Mouse (Mus musculus) heart, embryonic 14.5 days (tissue): Measurements from ENCODE around the gene Mast4. TPM values are rescaled to one million over a fixed set of nuclear protein-coding genes. Genes with fewer than 3 reads are reported as not detected.
A peak's percentile ranks its signal among the peaks of the same experiment; 100 is the strongest.

Source experiments
- ATAC-seq: fragments of 200-750 bp; cut with Nextera tagmentation; 2 replicates; pipeline ENCODE4 v1.8.0; 2017; ENCODE audit warnings: low read depth, moderate TSS enrichment; ENCODE audit not compliant: insufficient number of reproducible peaks, insufficient read depth, low FRiP score
- H3K27ac ChIP-seq, 2 experiments: fragments of 200-500 bp in 1 of 2; fragments of 300-500 bp in 1 of 2; sonication (generic) in 1 of 2; replicated peaks in 1 of 2; 2 replicates each; pipeline ENCODE4 v1.5.1; 2012 to 2014; ENCODE audit warnings: low read depth in 2 of 2, low read length in 2 of 2, control low read depth in 1 of 2, mild to moderate bottlenecking in 1 of 2, mixed read lengths in 1 of 2; ENCODE audit not compliant: control insufficient read depth in 1 of 2, insufficient read depth in 1 of 2
- H3K27me3 ChIP-seq: fragments of 300-500 bp; sonication (generic); 2 replicates; pipeline ENCODE4 v1.6.1; 2014; ENCODE audit warnings: mild to moderate bottlenecking, low read length, control low read depth; ENCODE audit not compliant: control insufficient read depth, insufficient read depth
- H3K36me3 ChIP-seq: fragments of 300-500 bp; sonication (generic); 2 replicates; pipeline ENCODE4 v1.6.1; 2014; ENCODE audit warnings: mild to moderate bottlenecking, control low read depth, low read length, mixed read lengths; ENCODE audit not compliant: control insufficient read depth, insufficient read depth
- H3K4me1 ChIP-seq, 2 experiments: fragments of 200-500 bp in 1 of 2; fragments of 300-500 bp in 1 of 2; sonication (generic) in 1 of 2; 2 replicates each; pipeline ENCODE4 v1.6.1; 2012 to 2014; ENCODE audit warnings: low read length in 2 of 2, control low read depth in 1 of 2, mixed read lengths in 1 of 2; ENCODE audit not compliant: control insufficient read depth in 2 of 2, insufficient read depth in 2 of 2
- H3K4me2 ChIP-seq: fragments of 300-500 bp; sonication (generic); 2 replicates; pipeline ENCODE4 v1.6.1; 2014; ENCODE audit warnings: mild to moderate bottlenecking, low read length
- H3K4me3 ChIP-seq, 2 experiments: fragments of 200-500 bp in 1 of 2; fragments of 300-500 bp in 1 of 2; sonication (generic) in 1 of 2; 2 replicates each; pipeline ENCODE4 v1.5.1; 2012 to 2014; ENCODE audit warnings: low read length in 2 of 2, mild to moderate bottlenecking in 2 of 2, control low read depth in 1 of 2, low read depth in 1 of 2, moderate library complexity in 1 of 2; ENCODE audit not compliant: control insufficient read depth in 1 of 2, insufficient read depth in 1 of 2
- H3K9ac ChIP-seq: fragments of 300-500 bp; sonication (generic); 2 replicates; pipeline ENCODE4 v1.6.1; 2014; ENCODE audit warnings: mild to moderate bottlenecking, low read length
- H3K9me3 ChIP-seq: fragments of 300-500 bp; sonication (generic); 2 replicates; pipeline ENCODE4 v1.6.1; 2016; ENCODE audit warnings: low read length, control low read depth; ENCODE audit not compliant: control insufficient read depth
- WGBS: fragments of 180-500 bp; shearing (Covaris S2); extraction: QIAGEN DNeasy Blood & Tissue Kit; methylation state at CpG from one replicate; pipeline ENCODE4 v1.1.7; 2014; 5-methylcytosine and 5-hydroxymethylcytosine counted together
- polyA plus RNA-seq: library from polyadenylated mRNA; unstranded; fragments of >200 nt; fragmentation: Nextera tagmentation; extraction: Ambion mirVana; gene quantifications from 2 replicates; pipeline ENCODE4 v1.2.1, GENCODE M21; 2014

Mast4 gene
- polyA plus RNA-seq, 1 experiment from 2014 or later: 54.1 TPM

- whole genome bisulfite sequencing: 87% methylated on average over 8 of the region's 8 CpGs
- no peak overlapping the region for H3K4me2 ChIP-seq
- H3K9ac ChIP-seq: no peak overlapping the region
- H3K4me3 ChIP-seq: no peak overlapping the region
- no peaks in the 10 kb centered on the region for H3K27me3 ChIP-seq
- H3K4me1 ChIP-seq: no peaks in the 10 kb centered on the region
- H3K27ac ChIP-seq: no peak overlapping the region
- no peaks in the 10 kb centered on the region for H3K9me3 ChIP-seq
- no peak for ATAC-seq
- H3K36me3 ChIP-seq: no peaks in the 10 kb centered on the region
Observed at GRCm38 (mm10) chr13:103344006-103344720, 9.9 kb upstream of the Mast4 start.

DNA sequence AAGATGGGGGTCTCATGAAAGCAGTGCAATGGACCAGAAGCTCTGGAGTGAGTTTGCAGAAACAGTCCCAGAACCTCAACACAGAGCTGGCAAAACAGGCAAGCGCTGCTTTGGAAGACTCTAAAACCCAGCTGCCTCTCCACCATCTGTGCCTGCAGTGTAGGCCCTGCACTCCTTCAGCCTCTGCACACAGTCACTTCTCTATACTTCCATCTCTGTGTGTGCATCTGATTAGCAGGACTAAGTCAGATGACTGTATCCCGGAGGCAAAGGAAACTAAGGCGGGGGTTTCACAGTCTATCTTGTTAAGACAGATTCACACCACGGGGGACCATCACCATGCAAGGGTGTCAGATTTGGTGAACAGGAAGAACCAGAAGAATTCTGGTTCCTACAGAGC is 6.7 kb upstream of the Mast4 start:
- 75% methylated on average over 4 of the region's 4 CpGs for WGBS
- Histone ChIP-seq H3K27ac (no peak overlapping the region), H3K4me3 (no peak overlapping the region), H3K4me2 (no peak overlapping the region), H3K9ac (no peak overlapping the region), H3K36me3 (no peaks in the 10 kb centered on the region), H3K4me1 (no peaks in the 10 kb centered on the region), H3K27me3 (no peaks in the 10 kb centered on the region; the same call in 1 of the 2 replicates), H3K9me3 (no peaks in the 10 kb centered on the region)
- ATAC-seq: no peak

- H3K27ac ChIP-seq: no peak overlapping the region
- no peak for ATAC-seq
- H3K4me1 ChIP-seq: peaks cover under 1 to 4% of the 10 kb centered on the region in 2 experiments; a peak in 2 of 4 replicates
- no peak overlapping the region for H3K9ac ChIP-seq
- 70% methylated on average over 2 of the region's 2 CpGs for WGBS
- H3K4me2 ChIP-seq: no peak overlapping the region
- peaks cover 7% of the 10 kb centered on the region for H3K27me3 ChIP-seq
- no peaks in the 10 kb centered on the region for H3K36me3 ChIP-seq
- no peak overlapping the region for H3K4me3 ChIP-seq
- no peaks in the 10 kb centered on the region for H3K9me3 ChIP-seq
Observed at GRCm38 (mm10) chr13:103338616-103339015, 4.3 kb upstream of the Mast4 start.

DNA sequence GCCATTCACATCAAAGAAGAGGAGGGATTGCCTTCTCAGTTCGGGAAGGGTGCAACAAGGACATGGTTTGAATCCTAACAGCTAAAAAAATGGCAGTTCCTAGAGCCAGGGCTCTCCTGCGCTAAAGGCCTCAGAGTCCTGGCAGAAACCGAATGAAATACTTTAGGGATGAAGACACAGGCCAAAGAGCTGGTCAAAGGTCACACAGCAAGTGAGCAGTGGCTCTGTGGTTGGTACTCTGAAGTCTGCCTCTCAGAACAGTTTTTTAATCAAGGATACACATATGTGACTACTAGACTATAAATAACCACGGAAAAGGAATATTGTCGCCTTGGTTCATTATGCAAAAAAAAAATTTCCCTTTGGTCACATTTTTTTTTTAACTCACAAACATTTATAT is 1.9 kb upstream of the Mast4 start:
- Histone ChIP-seq H3K4me3 (no peak overlapping the region), H3K27me3 (peaks cover 28% of the 10 kb centered on the region), H3K4me1 (peaks cover 9 to 10% of the 10 kb centered on the region in 2 experiments; a peak in 3 of 4 replicates), H3K4me2 (no peak overlapping the region), H3K9ac (no peak overlapping the region), H3K36me3 (no peaks in the 10 kb centered on the region), H3K27ac (no peak overlapping the region), H3K9me3 (no peaks in the 10 kb centered on the region)
- WGBS: 43% methylated on average over 5 of the region's 5 CpGs
- ATAC-seq: no peak

DNA sequence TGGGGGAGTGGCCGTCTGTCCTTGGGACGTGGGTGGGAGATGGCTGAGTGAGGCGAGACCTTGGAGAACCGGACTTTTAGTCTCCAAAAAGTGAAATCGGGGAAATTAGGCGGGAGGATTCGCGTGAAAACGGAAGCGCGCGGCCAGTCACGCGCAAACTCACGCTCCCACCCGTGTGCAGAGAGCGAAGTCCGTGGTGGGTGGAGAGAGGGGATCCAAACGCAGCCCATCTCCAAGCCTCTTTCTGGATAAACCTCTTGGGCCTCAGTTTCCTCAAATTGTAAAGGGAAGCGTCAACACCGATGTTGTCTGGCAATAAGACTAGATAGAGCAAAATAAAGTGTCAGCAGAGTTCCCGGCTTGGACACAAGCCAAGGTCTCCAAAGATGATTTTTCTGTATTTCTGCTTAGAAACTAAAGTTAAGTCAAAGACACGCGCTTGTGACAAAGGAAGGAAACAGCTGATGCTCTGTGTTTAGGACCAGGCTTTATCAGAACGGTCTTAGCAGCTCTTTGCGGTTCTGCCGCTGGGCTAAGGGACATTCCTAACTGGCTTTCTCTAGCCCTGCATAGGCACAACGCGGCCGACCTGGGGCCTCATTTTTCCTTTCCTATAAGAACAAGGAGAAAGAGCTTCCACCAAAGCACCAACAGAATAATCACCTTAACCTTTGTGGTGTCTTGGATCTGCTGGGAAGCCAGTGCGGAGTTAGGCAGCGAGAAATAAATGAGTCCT is 594 bp upstream of the Mast4 start:
- Histone ChIP-seq H3K4me3 (peak overlapping the region; percentile 65 to 74), H3K4me1 (peaks cover 9 to 10% of the 10 kb centered on the region in 2 experiments; a peak in 3 of 4 replicates), H3K9ac (peak overlapping the region; percentile 74), H3K4me2 (peak overlapping the region; percentile 93), H3K36me3 (no peaks in the 10 kb centered on the region), H3K27ac (no peak overlapping the region), H3K27me3 (peaks cover 28% of the 10 kb centered on the region), H3K9me3 (no peaks in the 10 kb centered on the region)
- no peak for ATAC-seq
- 2% methylated on average over 32 of the region's 32 CpGs for WGBS

DNA sequence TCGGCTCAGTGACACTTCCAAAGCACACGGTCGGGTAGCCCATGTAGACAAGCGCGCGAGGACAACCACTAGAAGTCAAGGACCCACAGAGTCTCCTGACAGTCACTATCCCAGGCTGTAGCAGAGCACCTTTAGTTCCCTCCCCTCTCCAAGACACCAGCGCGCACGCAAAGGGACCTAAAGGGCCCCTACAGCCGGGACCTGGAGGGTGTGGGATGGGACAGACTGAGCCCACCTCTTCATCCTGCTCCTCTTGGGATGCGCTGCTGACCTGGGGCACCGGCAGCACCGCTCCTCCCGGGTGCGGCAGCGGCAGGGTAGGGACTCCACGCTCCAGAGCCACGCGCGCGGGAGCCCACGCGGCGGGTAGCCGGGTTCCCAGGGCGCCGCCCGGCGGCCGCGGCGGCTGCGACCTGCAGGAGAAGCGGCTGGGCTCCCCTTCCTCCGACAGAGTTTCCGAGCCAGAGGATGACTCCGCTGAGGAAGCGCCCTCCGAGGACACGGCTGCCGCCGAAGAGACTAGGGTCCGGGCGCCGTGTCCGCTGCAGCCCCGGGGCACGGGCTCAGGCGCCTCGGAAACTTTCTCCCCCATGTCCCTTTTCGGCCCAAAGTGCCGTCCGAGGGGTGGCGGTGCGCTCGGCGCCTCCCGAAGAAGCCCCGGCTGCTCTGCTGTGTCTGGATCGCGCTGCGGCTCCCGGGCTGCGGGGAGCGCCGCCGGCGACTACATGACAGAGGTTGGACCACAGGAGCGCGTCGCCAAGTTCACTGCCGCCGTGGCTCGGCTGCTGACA is 501 bp downstream of the Mast4 start:
- ATAC-seq: peak; percentile 48
- Histone ChIP-seq H3K27me3 (peaks cover 28% of the 10 kb centered on the region), H3K4me3 (peak overlapping the region; percentile 65 to 74), H3K9ac (peak overlapping the region; percentile 74), H3K27ac (no peak overlapping the region), H3K9me3 (no peaks in the 10 kb centered on the region), H3K4me2 (peak overlapping the region; percentile 93), H3K4me1 (peaks cover 9 to 10% of the 10 kb centered on the region in 2 experiments; a peak in 3 of 4 replicates), H3K36me3 (no peaks in the 10 kb centered on the region)
- under 1% methylated on average over 73 of the region's 74 CpGs for WGBS

- peak overlapping the region; percentile 74 for H3K9ac ChIP-seq
- WGBS: 2% methylated on average over 17 of the region's 17 CpGs
- H3K4me3 ChIP-seq: peak overlapping the region; percentile 65 to 74
- H3K27ac ChIP-seq: no peak overlapping the region
- peaks cover 28% of the 10 kb centered on the region for H3K27me3 ChIP-seq
- peak overlapping the region; percentile 93 for H3K4me2 ChIP-seq
- no peaks in the 10 kb centered on the region for H3K36me3 ChIP-seq
- H3K4me1 ChIP-seq: peaks cover 9 to 10% of the 10 kb centered on the region in 2 experiments; a peak in 3 of 4 replicates
- no peaks in the 10 kb centered on the region for H3K9me3 ChIP-seq
- no peak for ATAC-seq
Observed at GRCm38 (mm10) chr13:103333153-103333552, 1.1 kb downstream of the Mast4 start.
